Mouse (Mus musculus) liver (tissue): Measurements from ENCODE around the gene Grn.

Experiments used
- DNase-seq: peaks from one replicate; pipeline ENCODE4 v3.0.0-alpha.2; 2020; ENCODE audit warnings: mixed read lengths

Gene Grn

DNA sequence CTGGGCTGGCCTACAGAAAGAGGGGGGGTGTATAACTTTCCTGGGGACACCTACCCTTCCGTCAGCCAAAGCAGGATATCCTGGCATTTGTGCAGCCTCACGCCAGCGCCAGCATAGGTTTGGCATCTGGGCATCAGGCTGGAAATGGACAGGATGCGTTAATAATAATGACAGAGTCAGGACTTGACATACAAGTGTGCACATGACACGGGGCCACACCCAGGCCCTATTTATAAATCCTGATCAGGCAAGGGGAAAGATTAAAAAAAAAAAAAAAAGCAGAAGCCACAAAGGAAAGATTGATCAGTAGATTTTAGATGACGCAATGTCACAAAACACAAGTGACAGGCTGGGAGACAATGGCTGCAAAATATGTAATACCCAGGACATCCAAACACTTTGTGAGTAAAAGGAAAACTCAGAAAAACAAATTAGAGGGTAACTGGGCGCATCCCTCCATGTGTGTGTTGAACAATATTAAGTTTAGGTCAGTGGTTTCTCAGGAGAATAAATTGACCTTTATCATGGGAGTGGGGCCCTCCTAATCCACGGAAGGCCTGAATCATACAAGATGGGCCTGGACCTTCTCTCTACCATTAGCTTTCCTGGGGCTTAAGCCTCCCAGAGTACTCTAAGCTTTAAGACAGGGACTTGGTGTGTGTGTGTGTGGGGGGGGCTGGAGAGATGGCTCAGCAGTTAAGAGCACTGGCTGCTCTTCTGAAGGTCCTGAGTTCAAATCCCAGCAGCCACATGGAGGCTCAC, 4.4 kb upstream of the Grn start:
- no peak for DNase-seq

DNA sequence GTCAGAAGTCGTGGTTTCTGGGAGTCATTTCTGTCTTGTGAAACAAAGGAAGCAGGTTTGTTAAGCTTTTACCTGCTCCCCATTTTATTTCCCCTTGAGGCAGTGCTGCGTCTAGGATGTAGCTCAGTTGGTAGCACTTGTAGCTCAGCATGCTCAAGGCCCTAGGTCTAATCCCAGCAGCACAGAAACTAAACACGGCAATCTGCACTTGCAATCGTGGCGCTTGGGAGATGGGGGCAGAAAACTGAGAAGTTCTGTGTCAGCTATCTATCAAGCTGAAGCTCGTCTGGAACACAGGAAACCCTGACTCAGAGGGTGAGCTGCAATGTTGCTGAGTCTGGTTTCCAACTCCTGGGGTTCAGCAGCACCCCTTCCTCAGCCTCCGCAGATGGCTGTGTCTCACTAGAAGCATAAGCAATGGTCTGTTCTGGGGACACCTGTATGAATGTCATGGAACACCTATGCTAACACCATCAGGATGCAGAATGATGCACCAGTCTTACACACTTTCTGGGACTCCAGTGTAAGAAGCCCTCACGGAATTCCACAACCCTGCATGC, 1.1 kb upstream of the Grn start:
- DNase-seq = no peak

DNA sequence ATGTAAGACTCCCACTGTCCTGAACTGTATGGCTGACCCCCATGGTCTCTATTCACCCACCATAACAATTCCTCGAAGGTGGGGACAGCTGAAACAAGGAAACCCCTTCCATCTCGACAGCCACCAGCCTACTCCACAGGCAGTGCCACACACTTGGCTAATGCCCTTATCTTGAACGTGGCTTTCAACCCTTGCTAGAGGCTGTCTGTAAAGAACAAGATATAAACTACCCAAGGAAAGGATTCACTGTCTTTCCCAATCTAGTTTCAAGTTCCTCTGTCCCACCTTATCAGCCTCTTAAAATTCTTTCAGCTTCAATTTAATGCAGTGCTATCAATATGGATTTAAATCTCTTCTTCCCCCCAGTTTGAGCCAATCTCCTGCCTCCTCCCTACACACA, 564 bp upstream of the Grn start:
- DNase-seq = no peak

DNA sequence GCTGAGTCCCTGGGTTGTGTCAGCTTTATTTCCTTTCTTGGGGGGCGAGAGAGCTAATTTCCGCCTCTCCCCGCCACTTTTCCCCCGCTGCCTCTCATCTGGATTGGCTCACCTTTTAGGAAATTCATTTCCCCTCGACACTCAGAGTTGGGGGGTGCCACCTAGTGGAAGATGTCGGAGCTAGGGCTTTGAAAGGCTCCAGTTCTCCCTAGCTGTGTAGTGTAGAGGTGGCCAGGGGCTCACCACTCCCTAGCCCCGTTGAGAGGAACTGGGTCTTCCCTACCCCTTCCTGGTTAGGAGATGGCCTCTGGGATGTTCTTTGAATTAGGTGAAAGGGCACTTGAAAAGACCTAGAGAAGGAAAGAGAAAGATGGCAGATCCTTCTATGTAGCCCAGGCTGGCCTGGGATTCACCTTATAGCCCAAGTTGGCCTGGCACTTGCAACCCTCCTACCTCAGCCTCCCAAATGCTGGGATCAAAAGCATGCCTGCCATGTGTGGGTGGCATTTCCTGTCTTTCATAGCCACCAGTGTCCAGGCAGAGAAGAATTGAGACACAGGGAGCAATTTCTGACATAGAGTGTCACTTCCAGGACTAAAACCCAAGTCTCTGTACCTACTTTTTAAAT, 1.0 kb downstream of the Grn start:
- DNase-seq = peak; percentile 83

DNA sequence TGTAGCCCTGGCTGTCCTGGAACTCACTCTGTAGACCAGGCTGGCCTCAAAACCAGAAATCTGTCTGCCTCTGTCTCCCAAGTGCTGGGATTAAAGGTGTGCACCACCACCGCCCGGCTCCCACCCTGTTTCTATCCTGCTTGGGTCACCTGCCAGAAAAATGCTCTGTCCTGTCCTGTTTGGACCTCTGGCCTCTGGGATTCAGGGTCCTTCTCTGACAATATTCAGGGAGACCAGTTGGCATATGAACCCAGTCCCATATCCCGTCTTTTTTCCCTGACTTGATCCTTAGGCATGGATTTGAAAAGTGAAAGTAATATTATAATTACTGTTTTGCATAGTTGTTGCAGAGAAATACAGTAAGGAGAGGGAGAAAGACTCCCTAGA, 1.6 kb downstream of the Grn start:
- no peak for DNase-seq

DNA sequence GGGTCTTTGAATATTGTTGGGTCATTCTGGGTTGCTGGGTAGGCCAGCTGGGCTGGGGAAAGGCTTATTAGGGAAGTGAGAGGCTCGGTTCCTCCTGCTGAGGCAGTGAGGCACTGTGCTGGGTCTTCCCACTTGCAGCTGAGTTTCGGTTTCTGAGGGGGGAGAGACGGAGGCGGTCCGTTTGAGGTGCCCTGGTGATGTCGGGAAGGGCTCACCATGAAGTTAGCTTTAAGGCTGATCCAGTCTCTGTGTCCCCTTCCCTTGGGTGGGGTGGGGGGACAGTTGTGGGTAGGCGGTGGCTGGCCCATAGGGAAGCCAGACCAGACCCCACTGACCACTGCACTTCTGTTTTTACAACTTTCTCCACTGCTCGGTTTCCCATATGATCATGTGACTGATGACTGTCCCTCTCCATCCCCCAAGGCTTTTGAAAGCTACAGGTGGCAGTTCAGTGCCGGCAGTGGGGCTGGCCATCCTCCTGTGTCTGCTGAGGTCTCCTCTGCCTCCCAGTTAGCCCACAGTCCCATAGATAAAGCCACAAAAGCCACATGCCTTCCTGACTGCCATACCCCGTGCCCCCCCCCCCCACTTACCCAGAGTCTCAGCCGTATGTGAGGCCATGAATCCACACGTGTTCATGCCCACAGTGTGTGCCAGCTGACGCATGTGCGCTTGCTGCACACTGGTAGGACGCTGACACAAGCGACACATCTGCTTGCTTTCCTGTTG, 2.2 kb downstream of the Grn start:
- DNase-seq = no peak

DNA sequence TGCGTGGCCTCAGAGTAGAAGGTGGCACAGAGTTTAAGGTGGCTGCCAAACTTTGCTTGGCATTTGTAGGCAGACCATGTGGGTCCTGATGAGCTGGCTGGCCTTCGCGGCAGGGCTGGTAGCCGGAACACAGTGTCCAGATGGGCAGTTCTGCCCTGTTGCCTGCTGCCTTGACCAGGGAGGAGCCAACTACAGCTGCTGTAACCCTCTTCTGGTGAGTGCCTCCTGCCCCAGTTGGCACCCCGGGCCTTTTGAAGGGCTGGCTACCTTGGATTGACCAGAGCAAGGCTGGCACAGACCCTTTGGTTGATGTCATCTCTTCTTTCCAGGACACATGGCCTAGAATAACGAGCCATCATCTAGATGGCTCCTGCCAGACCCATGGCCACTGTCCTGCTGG, 2.8 kb downstream of the Grn start:
- DNase-seq = no peak

DNA sequence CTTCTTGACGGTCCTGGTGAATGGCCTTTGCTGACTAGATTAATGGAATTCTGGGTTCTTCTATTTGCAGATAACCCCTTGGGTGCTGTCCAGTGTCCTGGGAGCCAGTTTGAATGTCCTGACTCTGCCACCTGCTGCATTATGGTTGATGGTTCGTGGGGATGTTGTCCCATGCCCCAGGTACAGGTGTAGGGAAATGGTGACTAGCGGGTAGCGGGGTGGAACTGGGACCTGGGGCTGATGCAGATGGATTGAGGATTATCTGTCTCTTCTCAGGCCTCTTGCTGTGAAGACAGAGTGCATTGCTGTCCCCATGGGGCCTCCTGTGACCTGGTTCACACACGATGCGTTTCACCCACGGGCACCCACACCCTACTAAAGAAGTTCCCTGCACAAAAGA, 3.8 kb downstream of the Grn start:
- no peak for DNase-seq

DNA sequence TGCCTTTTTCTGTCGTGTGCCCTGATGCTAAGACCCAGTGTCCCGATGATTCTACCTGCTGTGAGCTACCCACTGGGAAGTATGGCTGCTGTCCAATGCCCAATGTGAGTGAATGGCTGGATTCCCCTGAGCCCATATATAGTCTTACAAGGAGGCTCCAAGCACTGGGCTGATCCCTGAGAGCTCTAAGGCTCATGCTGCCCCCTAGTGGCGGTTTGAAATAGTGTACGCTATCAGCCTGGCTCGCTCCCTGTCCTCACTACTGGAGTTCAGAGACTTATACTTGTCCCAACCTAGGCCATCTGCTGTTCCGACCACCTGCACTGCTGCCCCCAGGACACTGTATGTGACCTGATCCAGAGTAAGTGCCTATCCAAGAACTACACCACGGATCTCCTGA, 4.3 kb downstream of the Grn start:
- DNase-seq = peak; percentile 87

DNA sequence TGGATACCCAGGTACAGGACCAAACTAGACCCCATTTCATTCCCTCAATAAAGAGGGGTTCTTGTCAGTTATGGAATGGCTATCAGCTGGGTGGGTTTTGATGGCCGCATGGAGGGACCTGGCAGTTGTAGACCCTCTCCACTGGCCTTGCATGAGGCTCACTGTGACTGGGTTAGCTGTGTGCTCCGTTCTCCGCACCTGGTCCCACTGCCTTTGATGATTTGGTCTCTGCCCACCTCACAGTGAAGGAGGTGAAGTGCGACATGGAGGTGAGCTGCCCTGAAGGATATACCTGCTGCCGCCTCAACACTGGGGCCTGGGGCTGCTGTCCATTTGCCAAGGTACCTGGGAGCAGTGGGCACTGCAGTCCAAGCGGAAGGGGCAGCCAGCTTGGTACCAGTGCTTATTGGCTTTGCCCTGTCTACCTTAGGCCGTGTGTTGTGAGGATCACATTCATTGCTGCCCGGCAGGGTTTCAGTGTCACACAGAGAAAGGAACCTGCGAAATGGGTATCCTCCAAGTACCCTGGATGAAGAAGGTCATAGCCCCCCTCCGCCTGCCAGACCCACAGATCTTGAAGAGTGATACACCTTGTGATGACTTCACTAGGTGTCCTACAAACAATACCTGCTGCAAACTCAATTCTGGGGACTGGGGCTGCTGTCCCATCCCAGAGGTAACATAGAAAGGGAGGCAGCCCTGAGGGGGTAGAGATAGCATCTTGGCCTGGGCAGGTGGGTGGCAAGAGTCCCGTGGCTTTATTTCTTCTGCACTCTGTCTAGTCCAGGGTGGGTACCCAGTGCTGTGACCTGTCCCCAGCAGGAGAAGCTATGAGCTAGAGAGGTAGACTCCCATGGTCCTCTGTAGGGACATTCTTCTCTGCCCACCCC, 4.9 kb downstream of the Grn start:
- DNase-seq = no peak

DNA sequence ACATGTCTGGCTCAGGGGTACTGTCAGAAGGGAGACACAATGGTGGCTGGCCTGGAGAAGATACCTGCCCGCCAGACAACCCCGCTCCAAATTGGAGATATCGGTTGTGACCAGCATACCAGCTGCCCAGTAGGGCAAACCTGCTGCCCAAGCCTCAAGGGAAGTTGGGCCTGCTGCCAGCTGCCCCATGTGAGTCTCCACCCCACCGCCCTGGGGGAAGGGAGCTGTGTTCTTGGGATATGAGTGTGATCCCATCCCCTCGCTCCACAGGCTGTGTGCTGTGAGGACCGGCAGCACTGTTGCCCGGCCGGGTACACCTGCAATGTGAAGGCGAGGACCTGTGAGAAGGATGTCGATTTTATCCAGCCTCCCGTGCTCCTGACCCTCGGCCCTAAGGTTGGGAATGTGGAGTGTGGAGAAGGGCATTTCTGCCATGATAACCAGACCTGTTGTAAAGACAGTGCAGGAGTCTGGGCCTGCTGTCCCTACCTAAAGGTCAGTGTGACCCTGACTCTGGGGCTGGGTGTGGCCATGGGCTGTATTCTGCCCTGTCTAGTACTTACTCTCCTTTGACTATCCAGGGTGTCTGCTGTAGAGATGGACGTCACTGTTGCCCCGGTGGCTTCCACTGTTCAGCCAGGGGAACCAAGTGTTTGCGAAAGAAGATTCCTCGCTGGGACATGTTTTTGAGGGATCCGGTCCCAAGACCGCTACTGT, 5.8 kb downstream of the Grn start:
- DNase-seq = no peak

DNA sequence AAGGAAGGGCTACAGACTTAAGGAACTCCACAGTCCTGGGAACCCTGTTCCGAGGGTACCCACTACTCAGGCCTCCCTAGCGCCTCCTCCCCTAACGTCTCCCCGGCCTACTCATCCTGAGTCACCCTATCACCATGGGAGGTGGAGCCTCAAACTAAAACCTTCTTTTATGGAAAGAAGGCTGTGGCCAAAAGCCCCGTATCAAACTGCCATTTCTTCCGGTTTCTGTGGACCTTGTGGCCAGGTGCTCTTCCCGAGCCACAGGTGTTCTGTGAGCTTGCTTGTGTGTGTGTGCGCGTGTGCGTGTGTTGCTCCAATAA, 6.3 kb downstream of the Grn start:
- DNase-seq = no peak

DNA sequence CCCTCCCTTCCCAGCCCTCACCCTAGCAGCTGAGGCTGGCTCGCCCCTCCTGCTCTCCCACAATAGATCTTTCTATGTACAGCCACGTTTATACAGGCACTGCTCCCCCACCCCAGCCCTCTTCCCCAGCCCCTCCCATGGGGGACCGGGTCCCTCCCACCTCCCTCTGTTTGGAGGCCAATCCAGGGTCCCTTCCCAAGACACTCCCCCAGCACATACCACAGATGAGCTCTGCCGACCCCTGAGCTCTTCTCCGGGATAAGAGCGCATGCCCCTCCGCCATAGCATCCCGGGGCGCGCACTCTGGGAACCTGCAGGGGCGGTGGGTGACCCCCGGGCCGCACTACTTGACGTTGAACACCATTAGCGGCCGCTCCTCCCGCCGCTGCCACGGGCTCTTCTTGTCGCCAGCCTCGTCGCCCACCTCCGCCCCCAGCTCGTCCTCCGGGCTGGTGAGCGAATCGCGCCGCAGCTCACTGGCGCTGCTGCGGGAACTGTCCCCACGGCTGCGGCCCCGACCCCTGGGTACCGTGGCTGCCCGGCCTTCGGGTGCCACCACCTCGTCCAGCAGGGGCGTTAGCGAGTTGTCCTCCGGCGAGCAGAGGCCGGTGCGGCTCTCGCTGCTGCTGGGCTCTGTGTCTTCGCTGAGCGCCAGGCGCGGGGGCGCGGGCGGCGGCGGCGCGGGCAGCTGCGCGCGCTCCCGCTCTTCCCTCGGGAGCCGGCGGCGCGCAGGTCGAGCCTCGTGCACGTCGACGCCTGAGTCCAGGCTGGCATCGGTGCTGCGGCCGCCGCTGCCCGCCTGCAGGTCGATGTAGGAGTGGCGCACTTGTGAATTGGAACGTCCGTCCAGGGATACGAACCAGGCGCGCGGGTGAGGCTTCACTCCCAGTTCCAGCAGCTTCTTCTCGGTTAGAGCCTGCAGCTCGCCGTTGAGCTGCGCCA, 7.3 kb downstream of the Grn start:
- DNase-seq = peak; percentile 54

DNA sequence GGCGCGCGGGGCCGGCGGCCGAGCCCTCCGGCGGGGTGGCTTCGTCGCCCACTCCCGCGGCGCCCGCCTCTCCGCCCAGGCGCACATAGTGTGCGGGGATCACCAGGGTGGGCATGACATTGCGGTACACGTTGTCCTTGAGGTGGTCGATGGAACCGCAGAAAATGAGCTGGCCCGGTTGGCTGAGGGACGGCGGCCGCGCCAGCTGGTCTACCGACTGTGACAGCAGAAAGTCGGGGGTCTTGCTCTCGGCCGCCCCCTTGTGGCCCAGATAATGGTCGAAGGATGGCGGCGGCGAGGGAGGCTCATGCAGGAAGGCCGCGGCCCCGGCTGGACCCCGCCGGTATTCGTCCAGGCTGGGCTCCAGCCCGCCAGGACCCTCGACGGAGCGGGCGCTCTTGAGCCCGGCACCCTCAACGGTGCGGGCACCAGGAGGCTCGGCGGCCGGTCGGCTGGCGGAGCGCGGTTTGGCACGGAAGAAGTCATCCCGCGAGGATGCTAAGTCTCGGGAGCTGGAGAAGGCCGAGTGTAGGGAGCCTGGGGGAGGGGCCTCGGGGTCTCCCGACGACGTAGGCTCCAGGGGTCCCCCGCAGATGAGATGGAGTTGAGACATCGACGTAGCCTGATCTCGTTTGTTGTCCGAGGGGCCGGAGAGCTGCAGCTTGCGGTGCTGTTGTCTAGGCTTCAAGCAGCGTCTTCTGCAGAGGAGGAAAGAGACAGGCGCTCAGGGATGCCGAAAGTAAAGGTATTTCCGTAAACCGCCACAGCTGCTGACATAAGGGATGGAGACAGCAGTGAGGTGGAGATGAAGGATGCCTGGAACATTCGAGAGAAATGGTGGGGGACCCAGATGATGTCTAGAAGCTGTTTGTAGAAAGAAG, 8.3 kb downstream of the Grn start:
- DNase-seq = peak; percentile 82

DNA sequence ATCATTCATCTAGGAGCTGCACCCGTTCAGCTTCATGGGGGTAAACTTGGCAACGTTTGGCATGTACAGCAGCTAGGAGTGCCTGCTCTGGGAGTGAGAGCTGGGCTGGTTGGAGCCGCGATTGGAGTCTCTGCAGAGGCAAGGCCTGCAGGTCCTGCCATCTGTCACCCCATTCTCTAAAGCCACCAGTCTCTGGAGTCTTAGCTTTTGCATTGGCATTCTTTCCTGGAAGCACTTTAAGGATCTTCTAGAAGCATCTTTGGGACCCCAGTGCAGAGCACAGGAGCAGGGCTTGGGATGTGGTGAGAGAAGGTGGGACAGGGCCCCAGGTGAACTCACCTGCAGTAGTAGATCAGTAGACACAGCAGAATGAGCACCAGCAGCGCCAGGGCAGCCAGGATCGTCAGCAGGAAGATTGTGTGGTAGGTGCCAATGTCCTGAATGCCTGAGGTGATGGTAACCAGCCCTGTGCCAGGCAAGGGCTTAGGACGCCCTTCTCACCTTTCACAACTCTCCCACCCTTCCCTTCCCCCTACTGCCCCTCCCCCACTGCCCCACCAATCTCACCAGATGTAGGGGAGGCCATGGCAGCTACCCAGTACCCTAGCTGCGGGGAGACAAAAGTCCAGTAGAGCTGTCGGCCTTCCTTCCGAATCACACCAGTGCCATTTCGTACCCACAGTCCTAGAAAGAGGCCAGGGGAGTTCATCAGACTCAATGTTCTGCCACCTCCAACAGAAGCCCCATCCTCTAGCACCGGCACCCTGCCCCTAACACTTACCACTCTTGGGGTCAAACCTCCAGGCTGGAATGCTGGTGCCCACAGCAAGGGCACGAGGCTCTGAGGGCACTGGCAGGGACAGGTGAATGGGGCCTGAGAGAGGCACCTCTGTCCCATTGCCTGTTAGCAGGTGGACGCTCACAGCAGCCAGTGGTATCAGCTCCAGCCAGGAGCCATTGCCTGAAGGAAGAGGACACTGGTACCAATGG, 9.3 kb downstream of the Grn start:
- no peak for DNase-seq

DNA sequence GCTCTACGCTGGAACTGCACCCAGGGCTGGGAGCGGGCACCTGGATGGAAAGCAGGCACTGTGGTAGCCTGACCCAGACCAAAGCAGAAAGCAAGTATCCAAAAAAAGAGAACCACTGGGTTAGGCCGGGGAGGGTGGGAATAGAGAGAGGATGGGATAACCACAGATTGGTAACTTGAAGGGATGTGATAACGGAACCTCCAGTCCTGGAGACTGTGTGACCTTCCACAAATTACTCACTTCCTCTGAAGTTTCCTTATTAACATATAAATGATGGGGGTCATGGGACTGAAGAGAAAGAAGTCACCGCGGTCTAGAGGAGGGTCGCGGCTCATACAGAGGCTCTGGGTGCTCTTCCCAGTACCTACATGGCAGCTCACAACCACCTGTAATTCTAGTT, 10.1 kb downstream of the Grn start:
- DNase-seq = no peak

DNA sequence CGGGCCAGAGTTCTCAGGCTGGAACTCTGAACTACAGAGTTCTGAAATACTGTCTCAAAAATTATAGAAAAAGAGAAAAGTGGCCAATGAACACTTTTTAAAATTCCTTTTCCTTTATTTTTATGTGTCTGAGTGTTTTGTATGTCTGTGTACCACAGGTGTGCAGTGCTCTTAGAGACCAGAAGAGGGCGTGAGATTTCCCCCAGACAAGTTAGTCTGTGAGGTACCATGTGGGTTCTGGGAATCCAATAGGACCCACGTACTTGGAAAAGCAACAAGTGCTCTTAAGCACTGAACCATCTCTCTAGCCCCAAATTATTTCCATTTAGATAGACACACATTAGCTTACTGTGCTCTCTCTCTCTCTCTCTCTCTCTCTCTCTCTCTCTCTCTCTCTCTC, 11.3 kb downstream of the Grn start:
- no peak for DNase-seq

DNA sequence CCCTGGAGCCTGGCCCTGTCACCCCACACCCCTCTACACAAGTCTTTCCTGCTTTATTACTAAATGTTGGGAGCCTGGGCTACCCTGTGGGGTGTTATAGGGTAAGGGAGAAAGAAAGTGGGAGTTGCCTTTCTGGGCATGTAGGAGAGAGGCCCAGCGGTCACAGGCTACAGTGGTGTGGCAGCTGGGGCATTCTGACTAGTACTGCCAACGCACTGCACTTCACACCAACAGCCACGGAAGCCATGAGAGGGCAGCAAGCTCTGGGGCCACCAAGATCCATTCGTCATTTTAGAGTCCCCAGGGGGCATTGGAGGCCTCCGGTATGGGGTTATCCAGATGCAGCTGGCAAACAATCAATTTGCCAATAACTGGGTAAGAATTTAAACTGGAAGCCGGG, 12.0 kb downstream of the Grn start:
- DNase-seq = no peak

DNA sequence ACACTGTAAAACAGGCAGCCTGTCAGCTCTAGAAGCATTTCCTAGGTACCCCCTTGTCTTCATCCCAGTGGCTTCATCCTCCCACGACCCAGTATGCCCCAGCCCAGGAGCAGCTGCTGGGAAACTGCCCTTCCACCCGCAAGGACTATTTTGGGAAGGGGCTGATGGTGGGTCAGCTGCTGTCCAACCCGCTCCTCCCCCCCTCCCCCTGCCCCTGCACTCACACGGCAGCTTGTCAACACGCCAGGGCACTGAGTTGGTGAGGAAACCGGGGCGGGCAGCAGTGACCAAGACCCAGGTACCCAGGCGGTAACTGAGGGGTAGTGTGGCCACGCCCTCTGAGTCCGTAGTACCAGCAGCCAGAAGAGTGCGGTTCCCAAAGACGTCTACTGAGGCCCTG, 13.6 kb downstream of the Grn start:
- no peak for DNase-seq
